Mouse (Mus musculus): ENCODE measurements around the gene Prkd2.

GRCm38 (mm10) chr7:16908859-16909258 lies 66.2 kb downstream of the Prkd2 start:
- TF ChIP-seq TAL1 (IDR thresholded peaks at IDR 0.05; ENCODE audit: low read length) (no peak), GATA1 (IDR thresholded peaks at IDR 0.05; ENCODE audit: low read length) (no peak)

All from erythroblast, embryonic 14.5 days (primary cell).